Mouse (Mus musculus) CH12.LX (cell line): ENCODE measurements at regions not wholly inside any gene's neighbourhood (a gene's known extent, or its start where the extent isn't known, plus 50 kb on each side); places are given as distances from the start of the nearest gene placed in this dataset.
"Not testable (repeated sequence)": the region's sequence is repeated elsewhere in the genome, so short reads cannot be mapped to it uniquely, and the experiment has no call there.

Experiments
- CTCF ChIP-seq, 2 experiments: IDR thresholded peaks in 1 of 2; conservative IDR thresholded peaks in 1 of 2; 2 replicates each; pipeline ENCODE4 v1.5.1; 2011 to 2012; ENCODE audit warnings: low read depth in 2 of 2, low read length in 2 of 2, improper control_type of control experiment in 1 of 2, inconsistent platforms in 1 of 2, mild to moderate bottlenecking in 1 of 2, moderate library complexity in 1 of 2
- E2F4 ChIP-seq: IDR thresholded peaks from 2 replicates; pipeline ENCODE4 v1.6.1; 2011; ENCODE audit warnings: low read depth, low read length, improper control_type of control experiment; ENCODE audit not compliant: insufficient replicate concordance
- EP300 ChIP-seq: IDR thresholded peaks from 2 replicates; pipeline ENCODE4 v1.6.1; 2011; ENCODE audit warnings: low read length, improper control_type of control experiment
- MAFK ChIP-seq: IDR thresholded peaks from 2 replicates; pipeline ENCODE4 v1.6.1; 2011; ENCODE audit warnings: low read length, improper control_type of control experiment; ENCODE audit not compliant: insufficient replicate concordance
- POLR2A ChIP-seq: IDR thresholded peaks from 2 replicates; pipeline ENCODE4 v1.6.1; 2011; ENCODE audit warnings: low read depth, mild to moderate bottlenecking, improper control_type of control experiment, low read length
- POLR2AphosphoS2 ChIP-seq: IDR thresholded peaks from 2 replicates; pipeline ENCODE4 v1.6.1; 2011; ENCODE audit warnings: low read depth, low read length, improper control_type of control experiment
- TBP ChIP-seq: conservative IDR thresholded peaks from 2 replicates; pipeline ENCODE4 v1.6.1; 2011; ENCODE audit warnings: low read depth, low read length, improper control_type of control experiment
- TCF12 ChIP-seq: IDR thresholded peaks from 2 replicates; pipeline ENCODE4 v1.6.1; 2014; ENCODE audit warnings: low read depth, mild to moderate bottlenecking, inconsistent platforms, low read length, improper control_type of control experiment
- USF1 ChIP-seq: IDR thresholded peaks from 2 replicates; pipeline ENCODE4 v1.6.1; 2014; ENCODE audit warnings: low read depth, mild to moderate bottlenecking, inconsistent platforms, low read length, improper control_type of control experiment
- ZMIZ1 ChIP-seq: IDR thresholded peaks from 2 replicates; pipeline ENCODE4 v1.6.1; 2012; ENCODE audit warnings: low read depth, mild to moderate bottlenecking, inconsistent platforms, low read length, improper control_type of control experiment

DNA sequence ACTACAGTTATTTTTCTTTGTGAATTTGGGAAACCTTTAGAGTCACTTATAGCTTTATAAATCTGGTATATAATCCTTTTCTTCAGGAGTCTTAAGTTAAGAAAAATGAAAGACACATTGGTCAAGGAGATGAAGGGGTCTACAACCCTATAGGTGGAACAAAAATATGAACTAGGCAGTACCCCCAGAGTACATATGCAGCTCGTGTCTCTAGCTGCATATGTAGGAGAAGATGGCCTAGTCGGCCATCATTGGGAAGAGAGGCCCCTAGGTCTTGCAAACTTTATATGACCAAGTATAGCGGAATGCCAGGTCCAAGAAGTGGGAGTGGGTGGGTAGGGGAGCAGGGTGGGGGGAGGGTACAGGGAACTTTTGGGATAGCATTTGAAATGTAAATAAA lies 76.7 kb downstream of the Ccdc71l start:
- not testable (repeated sequence) for TF ChIP-seq CTCF (conservative IDR thresholded peaks at IDR 0.05 in 1 of 2, IDR thresholded peaks at IDR 0.05 in 1 of 2; ENCODE audit: low read depth in 2 of 2, low read length in 2 of 2); MAFK; POLR2A; USF1; EP300; ZMIZ1; TBP; POLR2AphosphoS2; E2F4; TCF12
